Mouse (Mus musculus) myocyte (in vitro differentiated cells): ENCODE measurements around the gene Lrig1.

Experiments used
- CEBPB ChIP-seq: IDR thresholded peaks from 2 replicates; pipeline ENCODE4 v1.6.1; 2011; ENCODE audit warnings: mild to moderate bottlenecking, moderate library complexity; ENCODE audit not compliant: poor library complexity, insufficient read depth, severe bottlenecking
- MAX ChIP-seq: IDR thresholded peaks from one replicate; pipeline ENCODE4 v1.6.1; 2011; ENCODE audit warnings: low read depth, mild to moderate bottlenecking, control low read depth
- MYOD1 ChIP-seq, 3 experiments: IDR thresholded peaks; one replicate each; pipeline ENCODE4 v1.6.1; 2011; ENCODE audit warnings: control low read depth in 2 of 3, low read depth in 2 of 3, mild to moderate bottlenecking in 2 of 3, moderate library complexity in 1 of 3; ENCODE audit not compliant: insufficient read length in 2 of 3, control insufficient read depth in 1 of 3
- MYOG ChIP-seq, 3 experiments: IDR thresholded peaks; one replicate each; pipeline ENCODE4 v1.6.1; 2011; ENCODE audit warnings: control low read depth in 2 of 3, low read depth in 2 of 3, mild to moderate bottlenecking in 2 of 3; ENCODE audit not compliant: insufficient read length in 2 of 3, control insufficient read depth in 1 of 3, insufficient read depth in 1 of 3
- POLR2A ChIP-seq: IDR thresholded peaks from one replicate; pipeline ENCODE4 v1.6.1; 2011; ENCODE audit warnings: low read depth, mild to moderate bottlenecking, control low read depth, moderate library complexity; ENCODE audit not compliant: insufficient read length
- POLR2AphosphoS2 ChIP-seq: IDR thresholded peaks from one replicate; pipeline ENCODE4 v1.6.1; 2011; ENCODE audit warnings: low read depth, control low read depth; ENCODE audit not compliant: insufficient read length
- REST ChIP-seq: IDR thresholded peaks from one replicate; pipeline ENCODE4 v1.6.1; 2011; ENCODE audit warnings: mild to moderate bottlenecking, control low read depth, moderate library complexity; ENCODE audit not compliant: insufficient read depth, insufficient read length
- SRF ChIP-seq: IDR thresholded peaks from one replicate; pipeline ENCODE4 v1.6.1; 2011; ENCODE audit warnings: low read depth; ENCODE audit not compliant: control insufficient read depth, insufficient read length
- TCF12 ChIP-seq: IDR thresholded peaks from one replicate; pipeline ENCODE4 v1.6.1; 2011; ENCODE audit warnings: mild to moderate bottlenecking, control low read depth; ENCODE audit not compliant: poor library complexity, insufficient read depth, severe bottlenecking
- TCF3 ChIP-seq: IDR thresholded peaks from one replicate; pipeline ENCODE4 v1.6.1; 2011; ENCODE audit warnings: low read depth, control low read depth; ENCODE audit not compliant: insufficient read length
- USF1 ChIP-seq: IDR thresholded peaks from one replicate; pipeline ENCODE4 v1.6.1; 2011; ENCODE audit warnings: low read depth, mild to moderate bottlenecking, control low read depth, moderate library complexity

GRCm38 (mm10) chr6:94679249-94679648 lies 20.7 kb downstream of the Lrig1 start:
- no peak for TF ChIP-seq POLR2A
- no peak for TF ChIP-seq MYOD1 (IDR thresholded peaks at IDR 0.05; ENCODE audit: control insufficient read depth in 1 of 3, insufficient read length in 2 of 3, low read depth in 2 of 3)
- no peak for TF ChIP-seq MYOG (IDR thresholded peaks at IDR 0.05; ENCODE audit: control insufficient read depth in 1 of 3, insufficient read depth in 1 of 3, insufficient read length in 2 of 3, low read depth in 2 of 3)
- no peak for TF ChIP-seq POLR2AphosphoS2
- no peak for TF ChIP-seq SRF
- no peak for TF ChIP-seq MAX
- no peak for TF ChIP-seq CEBPB
- no peak for TF ChIP-seq REST
- TF ChIP-seq TCF12: no peak
- TF ChIP-seq USF1: no peak
- TF ChIP-seq TCF3: no peak
